Mouse (Mus musculus): ENCODE results near the gene Efnb2.

GRCm38 (mm10) chr8:8576286-8576685, 84.8 kb downstream of the Efnb2 start:
- TF ChIP-seq HCFC1 (IDR thresholded peaks at IDR 0.05; ENCODE audit: borderline replicate concordance, insufficient read depth, low read length) (no peak), ZNF384 (IDR thresholded peaks at IDR 0.05; ENCODE audit: low read depth, low read length) (no peak), CHD2 (IDR thresholded peaks at IDR 0.05; ENCODE audit: low read depth, low read length) (no peak)
